ENCODE assay signal across 11 mouse cellular contexts in genomic region chr14:120347410-120348315, GRCm38 (mm10).
DNase-seq lines count a peak whose midpoint lies in the region; ATAC-seq and TF ChIP-seq lines count a peak whose summit lies in the region.
"Had no signal": no experiment of that assay in that cellular context is flagged by ENCODE, and none has a peak within 500 bp of the region (broad histone marks: within the 10 kb centered on the region; RNA-seq: fewer than 3 reads in every experiment).

No protein-coding gene starts in this region.

- H3K9ac ChIP-seq in heart, embryonic 14.5 days (ENCODE audit: low read length): no peak overlapping the region
- H3K9ac ChIP-seq: hindbrain, embryonic 14.5 days had no signal

- TF ChIP-seq POLR2A in testis, adult 2 months (IDR thresholded peaks at IDR 0.05; ENCODE audit: control insufficient read depth, low read depth, low read length): no peak

- H3K27ac ChIP-seq in heart, embryonic 14.5 days (replicated peaks in 1 of 2; ENCODE audit: control insufficient read depth in 1 of 2, insufficient read depth in 1 of 2, low read depth in 2 of 2, low read length in 2 of 2): peak overlapping the region; percentile 36 to 39
- H3K27ac ChIP-seq in testis, adult 2 months (ENCODE audit: control insufficient read depth, insufficient read depth, low read depth, low read length): no peak overlapping the region
- H3K27ac ChIP-seq: hindbrain, embryonic 14.5 days had no signal

- no peak overlapping the region for H3K4me3 ChIP-seq in heart, embryonic 14.5 days (ENCODE audit: control insufficient read depth in 1 of 2, insufficient read depth in 1 of 2, low read depth in 1 of 2, low read length in 2 of 2)
- no peak overlapping the region for H3K4me3 ChIP-seq in testis, adult 2 months (ENCODE audit: control insufficient read depth, low read depth, low read length)

- no peak for DNase-seq in heart, adult 8-10 months (ENCODE audit: low spot score)
- DNase-seq in testis, postnatal 10 days (ENCODE audit: low spot score): no peak
- DNase-seq in thymus, postnatal 4 days: peak; percentile 23
- DNase-seq in adrenal gland, postnatal 10 days: no peak
- no peak for DNase-seq in cerebellum, postnatal 14 days
- DNase-seq: layer of hippocampus, postnatal 36 days; right cerebral cortex, postnatal 14 days had no signal

- no peaks in the 10 kb centered on the region for H3K27me3 ChIP-seq in heart, embryonic 14.5 days (ENCODE audit: control insufficient read depth, insufficient read depth, low read length)
- no peaks in the 10 kb centered on the region for H3K27me3 ChIP-seq in testis, adult 2 months (ENCODE audit: control insufficient read depth, insufficient read depth, low read length)

- TF ChIP-seq CTCF in testis, adult 2 months (IDR thresholded peaks at IDR 0.05; ENCODE audit: control insufficient read depth, insufficient read depth, insufficient replicate concordance, low read depth, low read length): peak; percentile 54; the same call in 1 of the 2 replicates

- H3K9me3 ChIP-seq in heart, embryonic 14.5 days (ENCODE audit: control insufficient read depth, low read length): peaks cover 6% of the 10 kb centered on the region

- WGBS in heart, embryonic 14.5 days: 71% methylated on average over 11 of the region's 11 CpGs

- H3K4me1 ChIP-seq in heart, embryonic 14.5 days (ENCODE audit: control insufficient read depth in 2 of 2, insufficient read depth in 2 of 2, low read length in 2 of 2): peaks cover 18 to 37% of the 10 kb centered on the region in 2 experiments
- no peaks in the 10 kb centered on the region; the same call in 1 of the 2 replicates for H3K4me1 ChIP-seq in testis, adult 2 months (ENCODE audit: control insufficient read depth, insufficient read depth, low read length)

- no peak overlapping the region for H3K4me2 ChIP-seq in heart, embryonic 14.5 days (ENCODE audit: low read length)
- H3K4me2 ChIP-seq: hindbrain, embryonic 14.5 days had no signal

- no peak for ATAC-seq in heart, embryonic 14.5 days (ENCODE audit: insufficient number of reproducible peaks, insufficient read depth, low FRiP score, low read depth)
- peak; percentile 88 for ATAC-seq in granulocyte monocyte progenitor cell, adult 5-6 weeks (replicated peaks; ENCODE audit: poor library complexity, severe bottlenecking)

- peaks cover 19% of the 10 kb centered on the region for H3K36me3 ChIP-seq in heart, embryonic 14.5 days (ENCODE audit: control insufficient read depth, insufficient read depth, low read length)
- H3K36me3 ChIP-seq in testis, adult 2 months (ENCODE audit: control insufficient read depth, insufficient read depth, low read length): no peaks in the 10 kb centered on the region
